Mouse (Mus musculus) lung, embryonic 16.5 days (tissue): ENCODE data around the gene Chrnb2. TPM values are rescaled to one million over a fixed set of nuclear protein-coding genes. Genes with fewer than 3 reads are reported as not detected.

Source experiments
- ATAC-seq: fragments of 200-750 bp; cut with Nextera tagmentation; 2 replicates; pipeline ENCODE4 v1.8.0; 2017; ENCODE audit warnings: low read depth, mild to moderate bottlenecking, moderate library complexity
- H3K27ac ChIP-seq: fragments of 300-500 bp; sonication (generic); 2 replicates; pipeline ENCODE4 v1.5.1; 2014; ENCODE audit warnings: mild to moderate bottlenecking, control low read depth, low read length
- H3K27me3 ChIP-seq: fragments of 300-500 bp; sonication (generic); 2 replicates; pipeline ENCODE4 v1.6.1; 2014; ENCODE audit warnings: low read depth, low read length, mixed read lengths; ENCODE audit not compliant: control insufficient read depth, insufficient read depth
- H3K36me3 ChIP-seq: fragments of 300-500 bp; sonication (generic); 2 replicates; pipeline ENCODE4 v1.6.1; 2014; ENCODE audit warnings: low read length; ENCODE audit not compliant: control insufficient read depth, insufficient read depth
- H3K4me1 ChIP-seq: fragments of 300-500 bp; sonication (generic); replicated peaks from 2 replicates; pipeline ENCODE4 v1.6.1; 2014; ENCODE audit warnings: low read length, mixed read lengths; ENCODE audit not compliant: control insufficient read depth, insufficient read depth
- H3K4me2 ChIP-seq: fragments of 300-500 bp; sonication (generic); 2 replicates; pipeline ENCODE4 v1.6.1; 2014; ENCODE audit warnings: low read depth, low read length, control low read depth
- H3K4me3 ChIP-seq: fragments of 300-500 bp; sonication (generic); 2 replicates; pipeline ENCODE4 v1.5.1; 2014; ENCODE audit warnings: mild to moderate bottlenecking, low read length, control low read depth
- H3K9ac ChIP-seq: fragments of 300-500 bp; sonication (generic); 2 replicates; pipeline ENCODE4 v1.6.1; 2014; ENCODE audit warnings: low read length, control low read depth
- H3K9me3 ChIP-seq: fragments of 300-500 bp; sonication (generic); 2 replicates; pipeline ENCODE4 v1.6.1; 2016; ENCODE audit warnings: low read length; ENCODE audit not compliant: control insufficient read depth
- WGBS: fragments of 180-500 bp; shearing (Covaris S2); extraction: QIAGEN DNeasy Blood & Tissue Kit; methylation state at CpG from one replicate; pipeline ENCODE4 v1.1.7; 2014; 5-methylcytosine and 5-hydroxymethylcytosine counted together
- polyA plus RNA-seq: library from polyadenylated mRNA; unstranded; fragments of >200 nt; fragmentation: Nextera tagmentation; extraction: Ambion mirVana; gene quantifications from 2 replicates; pipeline ENCODE4 v1.2.1, GENCODE M21; 2015

Gene Chrnb2
- polyA plus RNA-seq, 1 experiment from 2014 or later, result 0.39 TPM

- Histone ChIP-seq H3K4me3 (peak within 1 kb of the TSS; percentile 99), H3K27me3 (no peaks in the 10 kb centered on the region), H3K9me3 (no peaks in the 10 kb centered on the region), H3K4me2 (peak within 1 kb of the TSS; percentile 97), H3K27ac (peak within 1 kb of the TSS; percentile 98), H3K4me1 (peaks cover 24% of the 10 kb centered on the region), H3K9ac (peak within 1 kb of the TSS; percentile 100), H3K36me3 (peaks cover 15% of the 10 kb centered on the region)
- ATAC-seq, result peak; percentile 95
- WGBS, result 1% methylated on average over 55 of the region's 90 CpGs
Measured at GRCm38 (mm10) chr3:89772968-89773709, 8.7 kb upstream of the Chrnb2 start, which contains the start of gene Ube2q1. Gene Ube2q1 (plus strand): TSS chr3:89773616.

DNA sequence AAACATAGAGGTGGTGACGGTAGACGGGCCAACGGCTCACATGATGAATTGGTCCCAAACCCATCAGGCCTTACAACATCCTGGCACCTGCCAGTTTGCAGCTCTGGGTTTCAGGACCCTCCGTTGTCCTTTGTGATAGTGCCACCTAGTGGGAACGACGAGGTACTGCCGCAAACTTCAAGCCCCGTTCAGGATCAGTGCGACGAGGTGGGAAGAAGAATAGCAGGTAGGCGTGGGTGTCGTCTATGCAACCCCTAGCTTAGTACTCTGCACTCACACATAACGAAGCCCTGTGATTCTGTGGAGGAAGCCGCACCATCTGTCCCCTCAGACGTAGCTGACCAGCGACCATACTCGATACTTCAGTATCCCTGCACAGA, 8.1 kb upstream of the Chrnb2 start:
- peak; percentile 56; the same call in 1 of the 2 replicates for ATAC-seq
- H3K9me3 ChIP-seq, result no peaks in the 10 kb centered on the region
- H3K9ac ChIP-seq, result peak overlapping the region; percentile 100
- peak overlapping the region; percentile 99 for H3K4me3 ChIP-seq
- no peaks in the 10 kb centered on the region for H3K27me3 ChIP-seq
- H3K36me3 ChIP-seq, result peaks cover 12% of the 10 kb centered on the region
- peaks cover 24% of the 10 kb centered on the region for H3K4me1 ChIP-seq
- peak overlapping the region; percentile 98 for H3K27ac ChIP-seq
- peak overlapping the region; percentile 97 for H3K4me2 ChIP-seq
- WGBS, result under 1% methylated on average over 17 of the region's 17 CpGs

- H3K9me3 ChIP-seq, result no peaks in the 10 kb centered on the region
- no peak overlapping the region for H3K4me2 ChIP-seq
- H3K27me3 ChIP-seq, result no peaks in the 10 kb centered on the region
- H3K9ac ChIP-seq, result no peak overlapping the region
- no peaks in the 10 kb centered on the region for H3K36me3 ChIP-seq
- H3K27ac ChIP-seq, result no peak overlapping the region
- H3K4me3 ChIP-seq, result no peak overlapping the region
- no peak for ATAC-seq
- 28% methylated on average over 2 of the region's 2 CpGs for WGBS
- H3K4me1 ChIP-seq, result peaks cover 19% of the 10 kb centered on the region
Measured at GRCm38 (mm10) chr3:89770425-89771002, 6.1 kb upstream of the Chrnb2 start.

- Histone ChIP-seq H3K4me2 (no peak overlapping the region), H3K27me3 (no peaks in the 10 kb centered on the region; the same call in 1 of the 2 replicates), H3K27ac (no peak overlapping the region), H3K36me3 (no peaks in the 10 kb centered on the region), H3K4me1 (peaks cover 10% of the 10 kb centered on the region), H3K9ac (no peak overlapping the region), H3K9me3 (no peaks in the 10 kb centered on the region), H3K4me3 (no peak overlapping the region)
- 62% methylated on average over 7 of the region's 7 CpGs for WGBS
- no peak for ATAC-seq
Measured at GRCm38 (mm10) chr3:89769584-89769983, 5.2 kb upstream of the Chrnb2 start.

GRCm38 (mm10) chr3:89759786-89760185, 4.6 kb downstream of the Chrnb2 start:
- no peak overlapping the region for H3K4me2 ChIP-seq
- WGBS, result 67% methylated on average over 3 of the region's 3 CpGs

DNA sequence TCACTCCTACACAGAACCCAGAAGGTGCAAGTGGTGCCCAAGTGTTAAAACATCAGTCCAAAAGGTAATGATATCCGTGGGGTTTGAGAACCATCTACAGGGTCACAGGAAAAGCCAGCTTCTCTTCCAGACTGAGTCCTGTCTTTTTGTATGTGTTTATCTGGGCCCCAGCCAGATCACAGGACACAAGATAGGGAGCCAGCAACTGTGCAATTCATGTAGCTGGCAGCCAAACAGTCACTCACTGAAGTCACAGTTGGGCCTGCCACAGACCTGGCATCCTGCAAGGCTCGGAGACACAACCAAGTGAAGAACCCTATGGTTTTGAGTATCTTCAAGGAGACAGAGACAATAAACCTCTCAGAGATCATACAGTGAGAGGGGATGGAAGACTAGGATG, 6.6 kb downstream of the Chrnb2 start:
- Histone ChIP-seq H3K27ac (no peak overlapping the region), H3K36me3 (no peaks in the 10 kb centered on the region), H3K4me2 (no peak overlapping the region), H3K27me3 (no peaks in the 10 kb centered on the region), H3K9ac (no peak overlapping the region), H3K4me1 (no peaks in the 10 kb centered on the region), H3K9me3 (no peaks in the 10 kb centered on the region), H3K4me3 (no peak overlapping the region)
- ATAC-seq, result no peak
- WGBS, result 84% methylated on average over 2 of the region's 2 CpGs

More at GRCm38 (mm10) chr3:89759786-89760185, 4.6 kb downstream of the Chrnb2 start:
- Histone ChIP-seq H3K27ac (no peak overlapping the region), H3K36me3 (no peaks in the 10 kb centered on the region), H3K4me3 (no peak overlapping the region), H3K9ac (no peak overlapping the region), H3K4me1 (peaks cover 2% of the 10 kb centered on the region), H3K9me3 (no peaks in the 10 kb centered on the region), H3K27me3 (no peaks in the 10 kb centered on the region; the same call in 1 of the 2 replicates)
- no peak for ATAC-seq

DNA sequence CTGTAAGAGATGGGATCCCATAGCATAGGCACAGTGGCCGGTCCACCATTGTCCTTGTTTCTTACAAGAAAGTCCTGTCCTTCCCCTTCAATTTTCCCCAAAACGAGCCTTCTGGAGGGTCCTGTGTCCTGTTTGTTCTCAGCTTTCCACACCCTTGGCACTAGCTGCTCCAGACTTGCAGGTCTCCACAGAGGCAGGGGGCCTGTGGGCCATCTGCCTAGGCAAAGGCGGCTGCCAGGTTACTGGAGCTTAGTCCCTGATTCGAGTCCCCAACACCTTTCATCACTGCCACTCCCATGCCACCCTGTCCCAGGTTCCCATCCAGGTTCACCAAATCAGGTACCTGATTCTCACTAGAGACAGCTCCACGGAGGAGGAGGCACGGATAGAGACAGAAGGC, 9.1 kb downstream of the Chrnb2 start:
- WGBS, result 63% methylated on average over 6 of the region's 6 CpGs

GRCm38 (mm10) chr3:89752307-89752706, 12.1 kb downstream of the Chrnb2 start:
- Histone ChIP-seq H3K27me3 (no peaks in the 10 kb centered on the region), H3K4me2 (no peak overlapping the region), H3K27ac (no peak overlapping the region), H3K4me3 (no peak overlapping the region), H3K36me3 (peaks cover 10% of the 10 kb centered on the region), H3K9ac (no peak overlapping the region), H3K4me1 (no peaks in the 10 kb centered on the region), H3K9me3 (no peaks in the 10 kb centered on the region)
- 4% methylated on average over 1 of the region's 1 CpGs for WGBS
- ATAC-seq, result 0 out of 2 replicates have a peak, but pooled peaks have one; percentile 34

More for the DNA sequence above, 9.1 kb downstream of the Chrnb2 start:
- Histone ChIP-seq H3K27me3 (no peaks in the 10 kb centered on the region), H3K36me3 (peaks cover 2% of the 10 kb centered on the region; the same call in 1 of the 2 replicates), H3K27ac (no peak overlapping the region), H3K4me3 (no peak overlapping the region), H3K9ac (no peak overlapping the region), H3K4me1 (no peaks in the 10 kb centered on the region), H3K9me3 (no peaks in the 10 kb centered on the region), H3K4me2 (no peak overlapping the region)
- ATAC-seq, result no peak

- Histone ChIP-seq H3K4me1 (no peaks in the 10 kb centered on the region), H3K27ac (no peak overlapping the region), H3K9me3 (no peaks in the 10 kb centered on the region), H3K27me3 (no peaks in the 10 kb centered on the region), H3K9ac (no peak overlapping the region), H3K4me3 (no peak overlapping the region), H3K4me2 (no peak overlapping the region), H3K36me3 (peaks cover 15% of the 10 kb centered on the region)
- ATAC-seq, result no peak
- WGBS, result 91% methylated on average over 6 of the region's 6 CpGs
Measured at GRCm38 (mm10) chr3:89738509-89738908, 25.9 kb downstream of the Chrnb2 start.
